Mouse (Mus musculus): ENCODE measurements around the gene Ttc4. TPM values are rescaled to one million over a fixed set of nuclear protein-coding genes. Genes with fewer than 3 reads are reported as not detected.

Gene Ttc4
- polyA plus RNA-seq, 1 experiment from 2014 or later = 71.2 TPM

DNA sequence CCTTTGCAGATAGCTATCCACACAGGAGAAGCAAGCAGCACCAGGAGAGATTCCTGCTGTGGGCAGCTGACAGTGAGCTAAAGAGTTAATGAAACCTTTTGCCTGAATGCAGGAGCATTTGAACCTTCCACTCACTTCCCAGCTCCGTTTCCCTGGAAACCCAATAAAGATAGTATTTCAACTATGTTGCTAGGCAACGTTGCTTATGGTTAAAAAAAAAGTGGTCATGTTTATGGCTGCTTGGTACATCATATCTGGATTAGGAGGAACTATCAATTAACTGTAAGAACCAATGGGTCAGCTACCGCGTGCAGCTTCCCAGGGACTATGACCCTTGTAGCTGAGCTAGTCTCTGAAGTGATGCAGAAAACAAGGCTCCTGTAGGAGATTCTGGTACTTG lies 22.1 kb upstream of the Ttc4 start:
- no peaks in the 10 kb centered on the region for H3K36me3 ChIP-seq (ENCODE audit: control insufficient read depth, insufficient read depth, low read length)
- DNase-seq (ENCODE audit: low spot score) (peak; percentile 49), ATAC-seq (ENCODE audit: low read depth) (no peak)
- peaks cover 9% of the 10 kb centered on the region for H3K4me1 ChIP-seq (ENCODE audit: control insufficient read depth, insufficient read depth, low read length)
- no peak overlapping the region for H3K4me3 ChIP-seq (ENCODE audit: low read depth, low read length)
- WGBS = 37% methylated on average over 4 of the region's 4 CpGs
- peak overlapping the region; percentile 37; the same call in 1 of the 2 replicates for H3K9ac ChIP-seq (ENCODE audit: low read depth, low read length)
- H3K9me3 ChIP-seq (ENCODE audit: control insufficient read depth, low read length) = no peaks in the 10 kb centered on the region
- H3K4me2 ChIP-seq (ENCODE audit: low read depth, low read length) = no peak overlapping the region
- no peak overlapping the region for H3K27ac ChIP-seq (replicated peaks; ENCODE audit: low read depth, low read length)
- H3K27me3 ChIP-seq (replicated peaks; ENCODE audit: control insufficient read depth, insufficient read depth, low read length) = no peaks in the 10 kb centered on the region; the same call in 1 of the 2 replicates

DNA sequence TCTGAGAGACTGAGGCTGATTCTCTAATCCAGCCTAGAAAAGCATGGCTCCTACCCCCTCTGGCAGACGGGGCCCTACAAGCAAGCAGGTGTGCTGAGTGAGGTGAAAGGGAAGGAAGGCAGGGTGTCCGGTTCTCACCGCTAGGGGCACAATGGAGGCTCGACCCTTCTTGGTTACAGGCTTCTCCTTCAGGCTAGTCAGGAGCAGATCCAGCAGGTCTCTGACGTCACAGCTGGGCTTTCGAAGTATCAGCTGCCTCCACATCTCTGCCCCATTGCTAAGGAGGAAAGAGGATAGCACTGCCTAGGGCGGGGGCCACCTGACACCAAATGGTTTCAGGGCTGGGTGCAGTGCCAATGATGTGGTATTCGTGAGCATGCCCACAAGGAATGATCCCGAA lies 21.2 kb upstream of the Ttc4 start:
- Histone ChIP-seq H3K9me3 (ENCODE audit: control insufficient read depth, low read length) (no peaks in the 10 kb centered on the region), H3K4me2 (ENCODE audit: low read depth, low read length) (no peak overlapping the region), H3K27me3 (replicated peaks; ENCODE audit: control insufficient read depth, insufficient read depth, low read length) (no peaks in the 10 kb centered on the region; the same call in 1 of the 2 replicates), H3K4me1 (ENCODE audit: control insufficient read depth, insufficient read depth, low read length) (peaks cover 9% of the 10 kb centered on the region), H3K36me3 (ENCODE audit: control insufficient read depth, insufficient read depth, low read length) (no peaks in the 10 kb centered on the region), H3K9ac (ENCODE audit: low read depth, low read length) (no peak overlapping the region), H3K27ac (replicated peaks; ENCODE audit: low read depth, low read length) (peak overlapping the region; percentile 3; the same call in 1 of the 2 replicates), H3K4me3 (ENCODE audit: low read depth, low read length) (no peak overlapping the region)
- 14% methylated on average over 8 of the region's 9 CpGs for WGBS
- peak; percentile 64; the same call in 1 of the 2 replicates for ATAC-seq (ENCODE audit: low read depth)
- DNase-seq (ENCODE audit: low spot score) = peak; percentile 66

DNA sequence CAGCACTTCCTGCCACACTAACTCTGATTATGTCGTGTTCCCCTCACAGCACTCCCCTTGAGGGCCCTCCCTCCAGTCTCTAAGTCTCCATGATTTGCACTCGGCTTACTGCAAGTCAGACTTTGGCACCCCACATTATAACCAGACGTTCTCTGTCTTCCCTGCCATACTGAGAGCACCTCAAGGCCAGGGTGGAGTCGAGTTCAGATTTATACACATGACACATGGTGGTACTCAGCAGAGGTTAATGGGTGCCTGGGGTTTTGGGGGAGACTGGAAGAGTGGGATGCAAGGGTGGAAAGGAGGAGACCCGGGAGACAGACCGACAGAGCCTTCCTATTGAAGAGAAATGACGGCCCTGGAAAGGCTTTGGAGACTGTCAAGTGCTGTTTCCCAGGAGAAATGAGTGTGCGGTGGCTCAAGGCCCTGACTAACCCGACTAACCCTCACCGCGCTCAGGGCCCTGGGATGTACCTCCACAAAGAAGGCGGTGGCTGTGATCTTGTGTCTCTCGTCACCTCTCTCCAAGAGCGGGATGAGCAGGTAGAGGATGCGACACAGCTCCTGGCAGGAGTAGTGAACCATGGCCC lies 15.2 kb upstream of the Ttc4 start:
- Histone ChIP-seq H3K4me2 (ENCODE audit: low read depth, low read length) (no peak overlapping the region), H3K27me3 (replicated peaks; ENCODE audit: control insufficient read depth, insufficient read depth, low read length) (no peaks in the 10 kb centered on the region), H3K9ac (ENCODE audit: low read depth, low read length) (no peak overlapping the region), H3K4me3 (ENCODE audit: low read depth, low read length) (no peak overlapping the region), H3K36me3 (ENCODE audit: control insufficient read depth, insufficient read depth, low read length) (no peaks in the 10 kb centered on the region), H3K9me3 (ENCODE audit: control insufficient read depth, low read length) (no peaks in the 10 kb centered on the region), H3K4me1 (ENCODE audit: control insufficient read depth, insufficient read depth, low read length) (no peaks in the 10 kb centered on the region), H3K27ac (replicated peaks; ENCODE audit: low read depth, low read length) (no peak overlapping the region)
- DNase-seq (ENCODE audit: low spot score) = no peak
- 81% methylated on average over 15 of the region's 15 CpGs for WGBS
- ATAC-seq (ENCODE audit: low read depth) = no peak

DNA sequence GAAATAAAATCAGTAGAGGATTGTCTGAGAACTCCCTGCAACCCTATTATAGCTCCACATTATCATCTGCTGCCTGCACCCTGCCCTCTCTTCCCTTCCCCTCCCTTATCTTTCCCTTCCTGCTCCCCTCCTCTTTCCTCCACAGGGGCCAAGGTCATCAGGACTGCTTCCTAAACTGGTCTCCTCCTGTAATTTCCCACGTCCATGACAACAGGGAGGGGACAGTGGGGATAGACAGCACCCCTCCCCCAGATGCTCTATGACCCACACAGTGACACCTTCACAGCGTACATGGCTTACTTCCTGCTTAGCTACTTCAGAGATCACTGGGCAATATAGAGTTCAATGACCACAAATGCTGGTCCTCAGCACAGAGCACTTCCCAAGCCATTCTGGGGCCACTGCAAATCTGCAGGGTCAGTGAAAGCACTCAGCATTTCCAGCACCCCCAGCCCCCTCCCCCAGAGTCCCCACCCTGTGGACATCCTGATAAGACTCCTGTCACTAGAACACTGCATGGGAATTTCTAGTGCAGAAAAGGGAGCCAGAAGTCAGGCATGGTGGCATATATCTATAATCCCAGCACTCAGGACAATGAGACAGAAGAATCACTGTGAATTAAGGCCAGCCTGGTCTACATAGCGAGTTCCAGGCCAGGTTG lies 10.0 kb upstream of the Ttc4 start:
- WGBS = 45% methylated on average over 3 of the region's 3 CpGs
- no peak overlapping the region for H3K4me3 ChIP-seq (ENCODE audit: low read depth, low read length)
- H3K4me1 ChIP-seq (ENCODE audit: control insufficient read depth, insufficient read depth, low read length) = no peaks in the 10 kb centered on the region

DNA sequence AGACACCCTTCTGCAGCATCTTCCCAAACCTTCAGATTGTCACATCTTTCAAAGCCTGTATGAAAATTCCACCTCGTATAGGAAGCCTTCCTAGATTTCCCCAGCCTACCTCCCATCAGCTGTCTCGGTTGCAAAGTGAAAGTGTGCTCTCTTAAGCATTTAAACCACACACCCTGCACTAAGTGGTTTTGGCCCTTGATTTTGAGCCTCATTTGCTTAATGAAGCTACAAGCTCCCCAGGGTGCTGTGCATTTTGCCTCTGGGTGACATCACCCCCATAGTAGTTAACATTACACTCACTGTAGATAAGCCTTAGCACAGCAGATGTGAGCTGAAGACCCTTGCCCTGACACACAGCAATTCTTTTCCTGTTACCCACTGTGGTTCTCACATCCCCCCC lies 2.2 kb upstream of the Ttc4 start:
- Histone ChIP-seq H3K36me3 (ENCODE audit: control insufficient read depth, insufficient read depth, low read length) (peaks cover 11% of the 10 kb centered on the region), H3K9ac (ENCODE audit: low read depth, low read length) (no peak overlapping the region), H3K9me3 (ENCODE audit: control insufficient read depth, low read length) (no peaks in the 10 kb centered on the region), H3K4me3 (ENCODE audit: low read depth, low read length) (no peak overlapping the region), H3K4me1 (ENCODE audit: control insufficient read depth, insufficient read depth, low read length) (peaks cover 6% of the 10 kb centered on the region; the same call in 1 of the 2 replicates), H3K4me2 (ENCODE audit: low read depth, low read length) (no peak overlapping the region), H3K27ac (replicated peaks; ENCODE audit: low read depth, low read length) (no peak overlapping the region), H3K27me3 (replicated peaks; ENCODE audit: control insufficient read depth, insufficient read depth, low read length) (no peaks in the 10 kb centered on the region)
- DNase-seq (ENCODE audit: low spot score) (no peak), ATAC-seq (ENCODE audit: low read depth) (no peak)
- WGBS = 54% methylated on average over 2 of the region's 2 CpGs

More for the DNA sequence above, 10.0 kb upstream of the Ttc4 start:
- no peaks in the 10 kb centered on the region for H3K9me3 ChIP-seq (ENCODE audit: control insufficient read depth, low read length)
- no peak overlapping the region for H3K9ac ChIP-seq (ENCODE audit: low read depth, low read length)
- no peaks in the 10 kb centered on the region for H3K27me3 ChIP-seq (replicated peaks; ENCODE audit: control insufficient read depth, insufficient read depth, low read length)
- no peak overlapping the region for H3K27ac ChIP-seq (replicated peaks; ENCODE audit: low read depth, low read length)
- no peak overlapping the region for H3K4me2 ChIP-seq (ENCODE audit: low read depth, low read length)
- ATAC-seq (ENCODE audit: low read depth) (no peak), DNase-seq (ENCODE audit: low spot score) (no peak)
- H3K36me3 ChIP-seq (ENCODE audit: control insufficient read depth, insufficient read depth, low read length) = no peaks in the 10 kb centered on the region

DNA sequence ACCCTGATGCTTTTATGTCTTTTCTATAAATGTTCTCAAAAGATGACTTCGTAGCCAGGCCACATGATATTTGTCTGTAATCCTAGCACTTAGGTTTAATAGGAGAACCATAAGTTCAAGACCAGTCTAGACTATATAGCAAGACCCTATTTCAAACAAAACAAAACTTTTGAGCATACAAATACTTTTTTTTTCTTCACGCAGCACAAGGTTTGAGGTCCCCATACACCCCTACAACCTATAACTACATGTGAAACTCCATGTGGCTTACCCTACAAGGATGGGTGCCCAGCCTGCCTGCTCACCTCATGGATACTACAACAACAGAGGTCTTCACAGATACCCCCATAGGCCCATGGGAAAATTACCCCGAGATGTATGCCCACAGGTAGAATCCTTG lies 408 bp upstream of the Ttc4 start:
- no peak for DNase-seq (ENCODE audit: low spot score)
- Histone ChIP-seq H3K4me2 (ENCODE audit: low read depth, low read length) (peak overlapping the region; percentile 90), H3K27me3 (replicated peaks; ENCODE audit: control insufficient read depth, insufficient read depth, low read length) (no peaks in the 10 kb centered on the region), H3K9me3 (ENCODE audit: control insufficient read depth, low read length) (no peaks in the 10 kb centered on the region), H3K27ac (replicated peaks; ENCODE audit: low read depth, low read length) (no peak overlapping the region), H3K36me3 (ENCODE audit: control insufficient read depth, insufficient read depth, low read length) (peaks cover 29% of the 10 kb centered on the region), H3K4me1 (ENCODE audit: control insufficient read depth, insufficient read depth, low read length) (peaks cover 6% of the 10 kb centered on the region; the same call in 1 of the 2 replicates), H3K9ac (ENCODE audit: low read depth, low read length) (no peak overlapping the region), H3K4me3 (ENCODE audit: low read depth, low read length) (peak overlapping the region; percentile 86)
- WGBS = 35% methylated on average over 3 of the region's 3 CpGs
- peak; percentile 8; the same call in 1 of the 2 replicates for ATAC-seq (ENCODE audit: low read depth)

DNA sequence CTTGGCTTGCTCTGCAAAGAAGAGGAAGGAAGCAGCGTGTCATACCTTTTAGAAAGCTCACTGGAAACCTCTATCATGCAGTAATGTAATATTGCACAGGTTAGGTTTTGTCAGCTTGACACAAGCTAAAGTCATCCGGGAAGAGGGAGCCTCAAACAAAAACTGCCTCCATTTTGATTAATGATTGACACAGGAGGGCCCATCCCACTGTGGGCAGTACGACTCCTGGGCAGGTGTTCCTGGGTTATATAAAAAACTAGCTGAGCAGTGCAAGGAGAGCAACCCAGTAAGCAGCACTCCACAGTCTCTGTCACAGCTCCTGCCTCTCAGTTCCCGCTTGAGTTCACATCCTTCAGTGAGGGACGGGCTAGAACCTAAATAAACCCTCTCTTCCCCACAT lies 2.0 kb downstream of the Ttc4 start:
- Histone ChIP-seq H3K9me3 (ENCODE audit: control insufficient read depth, low read length) (no peaks in the 10 kb centered on the region), H3K4me3 (ENCODE audit: low read depth, low read length) (no peak overlapping the region), H3K27me3 (replicated peaks; ENCODE audit: control insufficient read depth, insufficient read depth, low read length) (no peaks in the 10 kb centered on the region), H3K9ac (ENCODE audit: low read depth, low read length) (no peak overlapping the region), H3K4me1 (ENCODE audit: control insufficient read depth, insufficient read depth, low read length) (peaks cover 6% of the 10 kb centered on the region; the same call in 1 of the 2 replicates), H3K36me3 (ENCODE audit: control insufficient read depth, insufficient read depth, low read length) (peaks cover 51% of the 10 kb centered on the region), H3K4me2 (ENCODE audit: low read depth, low read length) (no peak overlapping the region), H3K27ac (replicated peaks; ENCODE audit: low read depth, low read length) (no peak overlapping the region)
- DNase-seq (ENCODE audit: low spot score) = no peak
- ATAC-seq (ENCODE audit: low read depth) = no peak
- WGBS = 90% methylated on average over 5 of the region's 5 CpGs

DNA sequence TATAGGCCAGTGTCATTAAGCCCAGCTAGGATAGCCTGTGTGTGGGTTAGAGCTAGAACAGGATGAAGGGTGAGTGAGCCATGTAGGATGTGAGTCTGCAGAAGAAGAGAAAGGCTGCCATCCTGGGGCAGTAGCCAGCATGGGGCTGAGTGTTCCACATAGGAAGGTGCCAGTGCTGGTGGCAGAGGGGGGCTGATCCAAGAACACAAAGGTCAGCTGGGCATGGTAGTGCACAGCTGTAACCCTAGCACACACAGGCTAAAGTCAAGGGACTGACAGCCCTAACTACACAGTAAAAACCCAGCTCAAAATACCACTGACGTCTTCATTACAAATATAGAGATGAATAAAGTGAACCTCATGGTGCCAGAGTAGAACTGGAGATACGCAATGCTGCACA lies 12.2 kb downstream of the Ttc4 start:
- WGBS = 94% methylated on average over 2 of the region's 2 CpGs
- Histone ChIP-seq H3K27me3 (replicated peaks; ENCODE audit: control insufficient read depth, insufficient read depth, low read length) (no peaks in the 10 kb centered on the region), H3K9ac (ENCODE audit: low read depth, low read length) (no peak overlapping the region), H3K4me3 (ENCODE audit: low read depth, low read length) (no peak overlapping the region), H3K4me1 (ENCODE audit: control insufficient read depth, insufficient read depth, low read length) (no peaks in the 10 kb centered on the region), H3K9me3 (ENCODE audit: control insufficient read depth, low read length) (no peaks in the 10 kb centered on the region), H3K36me3 (ENCODE audit: control insufficient read depth, insufficient read depth, low read length) (peaks cover 100% of the 10 kb centered on the region), H3K27ac (replicated peaks; ENCODE audit: low read depth, low read length) (no peak overlapping the region), H3K4me2 (ENCODE audit: low read depth, low read length) (no peak overlapping the region)
- ATAC-seq (ENCODE audit: low read depth) = no peak
- no peak for DNase-seq (ENCODE audit: low spot score)

DNA sequence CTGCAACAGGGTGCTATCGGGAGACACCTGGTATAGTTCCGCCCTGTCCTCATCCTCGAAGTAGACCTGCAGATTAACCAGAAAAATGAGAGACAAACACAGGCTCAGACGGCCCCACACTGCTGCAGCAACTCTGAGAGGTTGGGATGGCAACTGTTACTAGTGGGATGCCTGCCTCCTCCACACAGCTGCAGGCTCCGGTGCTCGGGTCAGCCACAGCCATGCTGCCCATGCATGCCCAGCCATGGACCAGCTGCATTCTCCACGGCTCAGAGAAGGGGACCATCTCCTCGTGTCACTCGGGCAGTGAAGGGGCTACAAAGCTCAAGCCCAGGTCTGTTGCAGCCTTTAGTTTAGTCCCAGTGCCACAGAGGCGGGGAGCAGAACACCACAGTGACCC lies 13.1 kb downstream of the Ttc4 start:
- 95% methylated on average over 10 of the region's 10 CpGs for WGBS
- no peak overlapping the region for H3K4me2 ChIP-seq (ENCODE audit: low read depth, low read length)
- H3K27me3 ChIP-seq (replicated peaks; ENCODE audit: control insufficient read depth, insufficient read depth, low read length) = no peaks in the 10 kb centered on the region
- no peak overlapping the region for H3K27ac ChIP-seq (replicated peaks; ENCODE audit: low read depth, low read length)
- no peak overlapping the region for H3K9ac ChIP-seq (ENCODE audit: low read depth, low read length)
- no peak overlapping the region for H3K4me3 ChIP-seq (ENCODE audit: low read depth, low read length)
- H3K4me1 ChIP-seq (ENCODE audit: control insufficient read depth, insufficient read depth, low read length) = no peaks in the 10 kb centered on the region
- DNase-seq (ENCODE audit: low spot score) (no peak), ATAC-seq (ENCODE audit: low read depth) (no peak)
- no peaks in the 10 kb centered on the region for H3K9me3 ChIP-seq (ENCODE audit: control insufficient read depth, low read length)
- peaks cover 98% of the 10 kb centered on the region for H3K36me3 ChIP-seq (ENCODE audit: control insufficient read depth, insufficient read depth, low read length)
